Mouse (Mus musculus) erythroblast, adult 5-6 weeks (primary cell): ENCODE results near the gene Arid5a. TPM values are rescaled to one million over a fixed set of nuclear protein-coding genes. Genes with fewer than 3 reads are reported as not detected.

Experiments used
- ATAC-seq: replicated peaks from 2 replicates; pipeline ENCODE4 v1.8.0; 2016; ENCODE audit warnings: moderate number of reproducible peaks, mild to moderate bottlenecking, moderate TSS enrichment, inconsistent platforms; ENCODE audit not compliant: poor library complexity, low FRiP score, severe bottlenecking
- total RNA-seq, 2 experiments: library from RNA; stranded (forward) in 1 of 2; stranded (reverse) in 1 of 2; fragments of 150-400 nt in 1 of 2; fragments of 200-764, 138-1000 nt in 1 of 2; gene quantifications; 2 replicates each; pipeline versions ENCODE4 v1.2.3 to v1.2.4; 2015 to 2017; ENCODE audit warnings: low replicate concordance in 2 of 2

The Arid5a gene
- total RNA-seq (2015; ENCODE audit: low replicate concordance) (2.3 and 5.6 TPM in 2 replicates), total RNA-seq (2017; ENCODE audit: low replicate concordance) (2.6 and 3.2 TPM in 2 replicates)

- peak; percentile 91 for ATAC-seq
Observed at GRCm38 (mm10) chr1:36307495-36308280, at the start of gene Arid5a. Gene Arid5a, plus strand, starts transcription at chr1:36307733.

DNA sequence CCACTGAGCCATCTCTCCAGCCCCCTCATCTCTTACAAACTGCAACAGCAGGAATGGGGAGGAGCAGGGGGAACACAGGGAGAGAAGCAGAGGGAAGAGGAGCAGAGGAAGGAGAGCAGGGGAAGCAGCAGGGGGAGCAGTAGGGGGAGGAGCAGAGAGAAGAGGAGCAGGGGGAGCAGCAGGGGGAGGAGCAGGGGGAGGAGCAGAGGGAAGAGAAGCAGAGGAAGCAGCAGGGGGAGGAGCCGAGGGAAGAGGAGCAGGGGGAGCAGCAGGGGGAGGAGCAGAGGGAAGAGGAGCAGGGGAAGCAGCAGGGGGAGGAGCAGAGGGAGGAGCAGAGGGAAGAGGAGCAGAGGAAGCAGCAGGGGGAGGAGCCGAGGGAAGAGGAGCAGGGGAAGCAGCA lies 48.9 kb upstream of the Arid5a start:
- no peak for ATAC-seq

DNA sequence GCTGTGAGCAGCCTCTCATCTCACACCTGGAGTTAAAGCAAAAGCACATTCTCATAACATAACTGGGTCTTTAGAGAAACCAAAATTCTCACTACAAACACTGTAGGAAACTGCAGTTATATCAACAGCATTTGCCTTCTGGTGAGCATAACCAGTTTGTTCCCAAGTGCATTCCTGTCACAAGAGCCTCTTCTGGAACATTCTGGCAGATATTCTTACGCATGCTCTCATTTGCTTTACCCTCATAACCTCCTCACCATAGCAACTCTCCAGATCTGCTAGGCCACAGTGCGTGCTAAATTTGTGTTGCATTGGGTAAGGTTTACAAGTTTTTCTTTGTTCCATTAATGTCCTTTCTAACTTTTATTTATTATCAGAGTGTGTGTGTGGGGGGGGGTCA lies 48.3 kb upstream of the Arid5a start:
- no peak for ATAC-seq

DNA sequence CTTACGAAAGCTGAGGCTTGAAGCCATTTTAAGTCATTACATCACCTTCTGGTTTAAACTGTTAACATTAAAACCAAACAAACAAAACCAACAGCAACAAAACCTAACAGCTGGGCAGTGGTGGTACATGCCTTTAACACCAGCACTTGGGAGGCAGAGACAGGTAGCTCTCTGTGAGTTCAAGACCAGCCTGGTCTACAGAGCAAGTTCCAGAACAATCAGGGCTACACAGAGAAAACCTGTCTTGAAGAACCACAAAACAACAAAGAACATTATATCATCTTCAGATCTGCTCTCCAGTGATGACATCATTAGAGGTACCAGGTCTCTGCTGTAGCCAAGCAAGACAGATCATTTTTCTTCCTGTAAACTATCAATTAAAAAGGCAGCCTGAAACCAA lies 47.1 kb upstream of the Arid5a start:
- no peak for ATAC-seq

DNA sequence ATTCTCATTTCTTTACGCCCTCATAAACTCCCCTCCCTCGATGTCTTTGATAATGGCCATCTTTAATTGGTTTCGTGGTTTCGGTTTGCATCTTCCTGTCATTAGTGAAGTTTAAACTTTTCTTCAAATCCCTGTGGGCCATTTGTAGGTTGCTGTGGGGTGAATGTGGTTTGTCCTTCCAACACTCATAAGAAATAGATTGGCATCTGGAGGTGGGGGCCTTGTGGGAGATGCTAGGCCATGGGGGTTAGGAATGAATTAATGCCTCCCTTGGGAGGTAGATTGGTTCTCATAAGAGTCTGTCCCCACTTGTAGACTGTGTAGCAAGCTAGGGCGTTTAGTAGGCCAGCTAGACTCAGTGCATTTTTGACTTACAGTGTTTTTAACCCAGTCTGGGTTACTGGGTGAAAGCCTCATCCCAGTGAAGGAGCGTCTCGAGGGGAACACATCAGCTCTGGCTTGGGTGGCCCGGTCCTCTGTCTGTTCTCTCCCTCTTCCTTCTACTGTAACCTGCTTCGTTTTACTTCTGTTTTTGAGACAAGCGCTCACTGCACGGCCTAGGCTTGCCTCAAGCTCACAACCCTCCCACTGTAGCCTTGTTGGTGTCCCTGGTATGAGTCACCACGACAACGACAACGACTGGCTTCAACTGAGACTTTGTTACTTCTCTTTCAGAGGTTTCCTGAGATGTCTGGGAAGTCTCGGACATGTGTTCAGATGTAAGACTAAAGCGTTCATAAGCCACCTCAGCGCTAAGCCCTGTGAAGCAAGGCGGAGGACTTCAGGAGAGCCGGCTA lies 45.6 kb upstream of the Arid5a start:
- ATAC-seq: no peak

DNA sequence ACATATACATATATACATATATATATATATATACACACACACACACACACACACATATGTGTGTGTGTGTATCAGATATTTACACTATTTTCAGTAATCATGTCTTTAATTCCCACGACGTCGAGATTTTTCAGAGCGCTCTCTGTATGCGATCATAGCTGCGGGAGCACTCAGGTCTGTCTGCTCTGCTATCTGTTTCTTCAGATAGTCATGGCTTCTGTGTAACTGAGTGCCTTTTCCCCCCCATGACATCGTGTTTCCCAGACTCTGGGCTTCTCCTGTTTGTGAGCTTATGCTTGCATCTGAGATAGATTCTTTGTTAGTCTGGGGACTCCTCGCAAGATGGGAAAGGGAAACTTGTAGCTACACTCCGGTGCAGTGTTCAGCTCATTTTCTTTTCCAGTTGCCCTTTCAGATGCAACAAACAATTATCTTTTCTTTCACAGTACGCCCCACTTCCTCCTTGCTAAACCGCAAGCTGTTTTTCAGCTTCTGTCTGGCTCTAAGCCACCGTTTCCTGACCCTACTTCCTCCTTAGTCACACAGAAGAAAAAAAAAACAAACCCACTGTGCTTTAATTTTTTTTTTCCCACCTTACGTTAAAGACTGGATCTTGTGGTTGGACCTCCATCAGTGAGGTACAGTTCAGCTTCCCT lies 43.6 kb upstream of the Arid5a start:
- no peak for ATAC-seq

DNA sequence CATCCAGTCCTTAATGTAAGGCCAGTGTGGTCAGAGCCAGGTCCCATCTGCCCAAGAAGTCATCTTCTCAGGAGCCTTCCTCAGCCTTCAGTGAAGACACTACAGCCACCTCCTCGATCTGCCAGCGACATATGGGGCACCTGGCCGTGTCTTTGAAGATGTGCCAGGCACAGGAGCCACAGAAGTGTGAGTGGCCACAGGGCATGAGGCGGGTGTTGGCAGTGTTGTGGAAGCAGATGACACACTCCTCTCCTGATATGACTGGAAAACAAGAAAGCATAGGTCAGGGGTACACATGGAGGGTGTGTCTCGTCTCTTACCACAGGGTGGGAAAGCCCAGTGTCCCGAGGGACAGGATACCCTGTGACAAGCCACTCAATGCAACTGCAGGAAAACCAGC lies 41.2 kb upstream of the Arid5a start:
- no peak for ATAC-seq

GRCm38 (mm10) chr1:36267595-36267994 lies 39.9 kb upstream of the Arid5a start:
- no peak for ATAC-seq

GRCm38 (mm10) chr1:36269121-36269795 lies 38.3 kb upstream of the Arid5a start:
- no peak for ATAC-seq

- ATAC-seq: no peak
Observed at GRCm38 (mm10) chr1:36270666-36271065, 36.9 kb upstream of the Arid5a start.

DNA sequence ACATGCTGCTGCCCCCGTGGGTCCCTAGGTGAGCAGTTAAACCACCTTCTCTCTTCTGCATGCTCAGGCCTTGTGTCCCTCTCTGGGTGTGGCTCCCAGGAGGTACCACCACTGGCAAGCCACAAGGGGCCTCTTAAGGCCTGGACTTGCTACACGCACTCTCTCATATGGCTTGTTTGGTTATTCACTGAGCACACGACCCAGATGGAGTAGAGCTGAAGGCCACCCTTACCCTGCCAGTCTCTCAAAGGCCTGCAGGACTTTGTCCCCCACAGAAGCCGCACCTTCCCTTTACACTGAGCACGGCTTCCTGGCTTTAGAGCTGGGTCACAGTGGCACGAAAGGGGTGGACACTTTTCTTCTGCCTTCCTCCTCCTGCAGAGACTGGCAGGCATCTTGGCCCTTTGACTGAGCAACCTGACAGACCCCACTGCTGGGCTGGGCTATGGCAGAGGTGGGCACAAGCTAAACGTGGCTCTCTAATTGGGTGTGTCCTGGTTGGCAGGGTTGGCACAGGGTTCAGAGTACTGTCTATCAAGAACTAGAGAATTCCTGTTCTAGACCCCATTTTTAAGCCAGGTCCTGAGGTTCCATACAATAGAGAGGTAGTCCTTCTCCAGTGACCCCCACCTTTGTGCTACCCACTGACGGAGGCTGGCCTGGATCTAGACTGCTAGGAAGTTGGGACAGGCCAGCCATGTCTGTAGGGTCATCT lies 35.9 kb upstream of the Arid5a start:
- ATAC-seq: no peak

DNA sequence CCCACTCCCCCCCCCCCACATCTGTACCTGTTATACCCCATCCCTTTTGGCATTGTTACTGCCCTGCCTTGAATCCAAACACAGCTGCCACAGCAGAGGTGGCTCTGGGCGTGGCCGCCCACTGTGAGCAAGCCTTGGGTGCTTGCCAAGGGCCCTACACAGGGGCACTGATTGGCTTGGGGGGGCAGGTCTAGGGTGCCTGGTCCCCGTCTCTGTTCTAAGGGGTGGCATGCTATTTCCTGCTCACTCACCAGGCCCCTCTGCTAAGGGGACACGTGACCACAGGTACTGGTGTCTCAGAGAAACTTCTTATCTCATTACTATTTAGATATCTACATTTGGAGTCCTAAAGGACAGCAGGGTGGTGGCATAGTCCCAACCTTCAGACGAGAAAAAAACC lies 35.0 kb upstream of the Arid5a start:
- no peak for ATAC-seq

DNA sequence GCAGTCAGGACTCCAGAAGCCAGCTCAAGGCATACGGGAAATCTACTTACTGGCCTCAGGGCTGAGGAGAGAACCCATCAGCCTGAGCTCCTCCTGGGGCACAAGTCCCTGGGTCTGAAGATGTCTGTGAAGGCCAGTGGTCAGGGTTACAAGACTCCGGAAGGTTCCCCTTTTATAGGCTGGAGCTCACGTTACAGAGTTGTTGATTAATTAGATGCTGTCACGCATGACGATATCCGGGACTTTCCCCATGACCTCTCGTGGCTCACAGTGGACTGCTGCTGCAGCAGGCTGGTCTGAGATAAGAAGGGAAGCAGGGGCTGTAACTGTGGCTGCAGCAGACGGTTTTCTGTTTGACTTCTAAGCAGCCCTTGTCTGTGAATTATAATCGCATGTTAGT lies 34.2 kb upstream of the Arid5a start:
- ATAC-seq: no peak

- no peak for ATAC-seq
Observed at GRCm38 (mm10) chr1:36274455-36274854, 33.1 kb upstream of the Arid5a start, which contains the start of gene Neurl3. Gene Neurl3, minus strand, starts transcription at chr1:36274679.

- no peak for ATAC-seq
Observed at GRCm38 (mm10) chr1:36275635-36276389, 31.7 kb upstream of the Arid5a start.

GRCm38 (mm10) chr1:36277267-36278060 lies 30.1 kb upstream of the Arid5a start:
- peak; percentile 64; the same call in 1 of the 2 replicates for ATAC-seq

DNA sequence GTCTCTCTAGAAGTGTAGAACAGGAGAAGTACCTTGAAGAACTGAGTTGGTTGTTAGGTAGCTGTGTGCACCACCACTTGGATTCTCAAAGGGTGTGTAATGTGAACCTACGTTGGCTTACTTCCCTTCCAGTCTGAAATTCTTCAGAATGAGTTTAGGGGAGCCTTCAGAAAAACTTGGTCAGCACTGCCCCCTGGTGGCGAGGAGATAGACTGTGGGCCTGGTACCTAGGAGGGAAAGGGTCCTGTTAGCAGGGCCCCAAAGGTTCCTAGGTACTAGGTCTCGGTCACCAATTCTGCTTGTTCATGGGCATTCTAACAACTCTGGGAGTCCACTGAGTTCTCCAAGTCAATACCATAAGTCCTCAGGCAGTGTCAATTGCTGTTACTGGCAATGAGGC lies 28.3 kb upstream of the Arid5a start:
- ATAC-seq: peak; percentile 70; the same call in 1 of the 2 replicates

- ATAC-seq: no peak
Observed at GRCm38 (mm10) chr1:36280938-36281337, 26.6 kb upstream of the Arid5a start.
